In genomic region chr3:141931372-141932092, GRCm38 (mm10) we compare ENCODE assay signal across 8 mouse cellular contexts.
DNase-seq lines count a peak whose midpoint lies in the region; ATAC-seq and TF ChIP-seq lines count a peak whose summit lies in the region.

No protein-coding gene starts in this region.

- no peaks in the 10 kb centered on the region for H3K9me3 ChIP-seq in hindbrain, embryonic 14.5 days (ENCODE audit: control insufficient read depth, low read length)

- H3K4me1 ChIP-seq in hindbrain, embryonic 14.5 days (replicated peaks; ENCODE audit: control insufficient read depth, insufficient read depth, low read length): peaks cover 38% of the 10 kb centered on the region

- H3K4me2 ChIP-seq in hindbrain, embryonic 14.5 days (replicated peaks): peak overlapping the region; percentile 51

- peak; percentile 54 for ATAC-seq in hindbrain, embryonic 14.5 days (ENCODE audit: low FRiP score)

- TF ChIP-seq CTCF in gastrocnemius, adult 2 months (IDR thresholded peaks at IDR 0.05): no peak

- 3% methylated on average over 10 of the region's 10 CpGs for WGBS in hindbrain, embryonic 14.5 days

- peak overlapping the region; percentile 49 for H3K9ac ChIP-seq in hindbrain, embryonic 14.5 days

- no peaks in the 10 kb centered on the region for H3K36me3 ChIP-seq in hindbrain, embryonic 14.5 days (replicated peaks; ENCODE audit: control insufficient read depth, insufficient read depth)

- DNase-seq in gastrocnemius, adult 2 months: peak; percentile 27
- no peak for DNase-seq in gastrocnemius, postnatal 10 days
- DNase-seq in 3134 (ENCODE audit: extremely low read depth, insufficient read length, low spot score): peak; percentile 3
- DNase-seq in embryo, embryonic 10 days (ENCODE audit: low spot score): peak; percentile 75
- no peak for DNase-seq in hindbrain, embryonic 14.5 days (ENCODE audit: low spot score)
- DNase-seq in lung, postnatal 36 days: peak; percentile 20
- peak; percentile 11 for DNase-seq in right cerebral cortex, postnatal 25 days
- no peak for DNase-seq in spleen, postnatal 36 days (ENCODE audit: low spot score in 2 of 2)

- intact Hi-C loops in gastrocnemius, adult 2 months (cut with DNase I): no loop called here

- H3K4me3 ChIP-seq in gastrocnemius, adult 2 months: peak overlapping the region; percentile 34
- peak overlapping the region; percentile 16 for H3K4me3 ChIP-seq in hindbrain, embryonic 14.5 days (replicated peaks; ENCODE audit: low read length)

- H3K27me3 ChIP-seq in hindbrain, embryonic 14.5 days (ENCODE audit: control insufficient read depth, insufficient read depth, low read length): no peaks in the 10 kb centered on the region

- H3K27ac ChIP-seq in gastrocnemius, adult 2 months: no peak overlapping the region
- H3K27ac ChIP-seq in hindbrain, embryonic 14.5 days: peak overlapping the region; percentile 40

Comparison
In these comparisons a context has a peak if more than half of its experiments do, and no peak if none do; other contexts are left out.
1. DNase-seq: peak in gastrocnemius, adult 2 months (single experiment), 3134 (single experiment), embryo, embryonic 10 days (single experiment), lung, postnatal 36 days (single experiment) and right cerebral cortex, postnatal 25 days (single experiment); none in gastrocnemius, postnatal 10 days (single experiment), hindbrain, embryonic 14.5 days (single experiment) and spleen, postnatal 36 days (0 of 2).